Mouse (Mus musculus) kidney, adult 2 months (tissue): Measurements from ENCODE around the gene Tex52. TPM values are rescaled to one million over a fixed set of nuclear protein-coding genes. Genes with fewer than 3 reads are reported as not detected.
A peak's percentile ranks its signal among the peaks of the same experiment; 100 is the strongest.

Experiments
- DNase-seq: peaks from one replicate; pipeline ENCODE4 v3.0.0; 2021
- H3K27ac ChIP-seq: fragments of 200-500 bp; 2 replicates; pipeline ENCODE4 v1.5.1; 2012; ENCODE audit warnings: low read depth, low read length, control low read depth, inconsistent platforms; ENCODE audit not compliant: insufficient read depth
- H3K27me3 ChIP-seq: fragments of 200-500 bp; replicated peaks from 2 replicates; pipeline ENCODE4 v1.6.1; 2012; ENCODE audit warnings: mild to moderate bottlenecking, moderate library complexity, low read length, inconsistent platforms; ENCODE audit not compliant: control insufficient read depth, insufficient read depth
- H3K36me3 ChIP-seq: fragments of 200-500 bp; 2 replicates; pipeline ENCODE4 v1.6.1; 2012; ENCODE audit warnings: mild to moderate bottlenecking, moderate library complexity, low read length, inconsistent platforms; ENCODE audit not compliant: control insufficient read depth, insufficient read depth
- H3K4me1 ChIP-seq: fragments of 200-500 bp; 2 replicates; pipeline ENCODE4 v1.6.1; 2011; ENCODE audit warnings: low read length; ENCODE audit not compliant: control insufficient read depth, insufficient read depth
- H3K4me3 ChIP-seq: fragments of 200-500 bp; 2 replicates; pipeline ENCODE4 v1.5.1; 2011; ENCODE audit warnings: mild to moderate bottlenecking, low read depth, low read length, control low read depth; ENCODE audit not compliant: insufficient read depth
- CTCF ChIP-seq: fragments of 200-500 bp; conservative IDR thresholded peaks from 2 replicates; pipeline ENCODE4 v1.5.1; 2011; ENCODE audit warnings: low read depth, mild to moderate bottlenecking, control low read depth, low read length, moderate library complexity, mixed read lengths; ENCODE audit not compliant: insufficient read depth, insufficient read length
- POLR2A ChIP-seq: fragments of 200-500 bp; IDR thresholded peaks from one replicate; pipeline ENCODE4 v1.6.1; 2011; ENCODE audit warnings: low read depth, low read length, control low read depth
- WGBS: fragments of 180-500 bp; shearing (Covaris S2); methylation state at CpG from one replicate; pipeline ENCODE4 v1.1.7; 2018; 5-methylcytosine and 5-hydroxymethylcytosine counted together
- polyA plus RNA-seq: library from polyadenylated mRNA; depleted of rRNA; stranded (reverse); fragments of >200 nt; gene quantifications from 2 replicates; pipeline ENCODE4 v1.2.3, GENCODE M21; 2012

The Tex52 gene
- polyA plus RNA-seq, 1 experiment = not detected

GRCm38 (mm10) chr6:128399421-128400185 is 24.3 kb downstream of the Tex52 start:
- Histone ChIP-seq H3K27ac (peak overlapping the region; percentile 19; the same call in 1 of the 2 replicates), H3K4me3 (peak overlapping the region; percentile 29; the same call in 1 of the 2 replicates), H3K27me3 (no peaks in the 10 kb centered on the region), H3K36me3 (no peaks in the 10 kb centered on the region), H3K4me1 (peaks cover 3% of the 10 kb centered on the region; the same call in 1 of the 2 replicates)
- WGBS = 28% methylated on average over 21 of the region's 21 CpGs
- TF ChIP-seq CTCF = no peak
- TF ChIP-seq POLR2A = no peak
- peak; percentile 27 for DNase-seq

GRCm38 (mm10) chr6:128404708-128405107 is 29.5 kb downstream of the Tex52 start:
- Histone ChIP-seq H3K27ac (no peak overlapping the region), H3K4me3 (no peak overlapping the region), H3K36me3 (no peaks in the 10 kb centered on the region; the same call in 1 of the 2 replicates), H3K27me3 (no peaks in the 10 kb centered on the region), H3K4me1 (peaks cover 3% of the 10 kb centered on the region; the same call in 1 of the 2 replicates)
- DNase-seq = no peak
- TF ChIP-seq POLR2A (no peak), CTCF (no peak)
- WGBS = 49% methylated on average over 5 of the region's 5 CpGs

DNA sequence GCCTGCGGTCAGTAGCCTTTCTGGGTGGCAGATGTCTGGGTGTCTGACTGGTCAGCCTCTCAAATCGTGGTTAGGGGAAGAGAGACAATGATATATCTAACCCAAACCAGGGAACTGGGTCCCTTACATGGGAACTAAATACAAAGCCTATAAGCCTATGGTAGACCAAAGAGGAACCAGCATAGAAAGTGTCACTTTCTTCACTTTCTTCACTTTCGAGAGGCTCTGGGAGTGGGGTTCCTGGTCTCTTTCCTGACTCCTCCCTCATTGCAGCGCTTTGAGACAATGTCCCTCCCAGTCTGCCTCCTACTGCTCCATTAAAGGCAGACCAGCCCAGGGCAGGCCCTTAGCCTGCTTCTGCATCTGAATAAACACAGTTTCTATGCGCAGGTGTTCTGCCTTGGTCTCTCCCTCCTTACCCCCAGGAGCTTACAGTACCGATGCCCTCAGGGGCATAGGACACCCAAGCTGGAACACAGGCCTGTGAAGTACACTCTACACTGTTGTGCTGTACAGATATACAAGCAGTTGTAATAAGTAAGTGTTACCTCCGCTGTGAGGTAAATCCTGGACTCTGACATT is 33.4 kb downstream of the Tex52 start:
- TF ChIP-seq CTCF (no peak), POLR2A (no peak)
- no peaks in the 10 kb centered on the region; the same call in none of the 2 replicates for H3K36me3 ChIP-seq
- H3K27ac ChIP-seq = no peak overlapping the region
- WGBS = 64% methylated on average over 7 of the region's 7 CpGs
- H3K4me3 ChIP-seq = no peak overlapping the region
- no peaks in the 10 kb centered on the region for H3K4me1 ChIP-seq
- DNase-seq = peak; percentile 50
- H3K27me3 ChIP-seq = no peaks in the 10 kb centered on the region

DNA sequence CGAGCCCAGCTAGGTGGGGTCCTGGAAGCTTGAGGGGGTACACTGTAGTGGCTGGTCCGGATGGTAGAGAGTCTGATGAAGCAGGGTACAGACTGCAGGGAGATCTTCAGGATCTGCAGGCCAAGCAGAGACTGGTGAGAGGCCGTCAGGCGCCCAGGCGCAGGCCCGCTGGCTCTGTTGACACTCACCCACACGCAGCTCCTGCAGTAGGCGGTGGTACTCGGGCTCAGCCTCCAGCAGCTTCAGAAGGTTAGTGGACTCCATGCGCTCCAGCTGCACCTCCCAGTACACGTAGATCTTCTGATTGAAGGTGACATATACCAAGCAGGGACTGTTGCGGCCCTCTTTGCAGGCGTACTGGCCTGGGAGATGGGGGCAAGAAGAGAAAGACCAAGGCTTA is 35.0 kb downstream of the Tex52 start:
- Histone ChIP-seq H3K4me1 (no peaks in the 10 kb centered on the region), H3K36me3 (no peaks in the 10 kb centered on the region; the same call in none of the 2 replicates), H3K4me3 (no peak overlapping the region), H3K27ac (no peak overlapping the region), H3K27me3 (no peaks in the 10 kb centered on the region)
- WGBS = 96% methylated on average over 13 of the region's 13 CpGs
- TF ChIP-seq CTCF = no peak
- TF ChIP-seq POLR2A = no peak
- no peak for DNase-seq

DNA sequence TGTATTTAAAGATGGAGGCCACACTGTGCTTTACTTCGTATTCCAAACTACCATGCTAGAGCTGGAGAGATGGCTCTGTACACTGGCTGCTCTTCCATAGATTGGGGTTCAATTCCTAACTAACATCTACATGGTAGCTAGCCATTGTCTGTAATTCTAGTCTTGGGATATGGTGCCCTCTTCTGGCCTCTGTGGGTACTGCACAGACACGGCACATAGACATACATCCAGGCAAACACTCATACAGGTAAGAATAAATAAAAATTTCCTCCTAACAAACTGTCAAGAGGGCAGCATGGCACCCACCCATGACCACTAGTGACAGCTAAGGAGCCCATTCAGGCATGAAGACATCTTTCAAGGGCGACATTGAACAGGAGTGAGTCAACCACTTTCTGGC is 35.9 kb downstream of the Tex52 start:
- H3K27ac ChIP-seq = no peak overlapping the region
- no peaks in the 10 kb centered on the region for H3K27me3 ChIP-seq
- peak; percentile 85 for TF ChIP-seq CTCF
- no peak for TF ChIP-seq POLR2A
- DNase-seq = peak; percentile 80
- no peaks in the 10 kb centered on the region for H3K4me1 ChIP-seq
- WGBS = 11% methylated on average over 3 of the region's 3 CpGs
- H3K36me3 ChIP-seq = no peaks in the 10 kb centered on the region; the same call in none of the 2 replicates
- no peak overlapping the region for H3K4me3 ChIP-seq

DNA sequence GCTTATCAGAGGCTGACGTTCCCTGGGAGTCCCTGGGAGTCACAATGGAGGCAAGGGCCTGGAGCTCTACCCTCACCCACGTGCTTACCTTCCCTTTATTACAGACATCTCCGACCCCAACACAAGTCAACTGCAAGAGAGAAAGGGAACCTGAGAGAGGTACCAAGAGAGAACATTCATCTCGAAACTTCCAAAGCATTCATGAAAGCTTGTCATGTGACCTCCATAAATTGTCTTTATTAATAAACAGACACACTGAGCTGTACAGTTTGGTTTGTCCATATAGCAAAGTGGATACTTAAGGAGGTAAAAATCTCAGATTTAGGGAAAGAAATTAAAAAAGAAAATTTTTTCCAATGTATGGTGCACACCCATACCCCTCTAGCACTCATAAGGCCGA is 40.9 kb downstream of the Tex52 start:
- no peaks in the 10 kb centered on the region for H3K4me1 ChIP-seq
- no peaks in the 10 kb centered on the region for H3K36me3 ChIP-seq
- no peaks in the 10 kb centered on the region for H3K27me3 ChIP-seq
- 83% methylated on average over 5 of the region's 5 CpGs for WGBS
- no peak for TF ChIP-seq POLR2A
- no peak for TF ChIP-seq CTCF
- no peak overlapping the region for H3K4me3 ChIP-seq
- H3K27ac ChIP-seq = no peak overlapping the region
- DNase-seq = no peak

DNA sequence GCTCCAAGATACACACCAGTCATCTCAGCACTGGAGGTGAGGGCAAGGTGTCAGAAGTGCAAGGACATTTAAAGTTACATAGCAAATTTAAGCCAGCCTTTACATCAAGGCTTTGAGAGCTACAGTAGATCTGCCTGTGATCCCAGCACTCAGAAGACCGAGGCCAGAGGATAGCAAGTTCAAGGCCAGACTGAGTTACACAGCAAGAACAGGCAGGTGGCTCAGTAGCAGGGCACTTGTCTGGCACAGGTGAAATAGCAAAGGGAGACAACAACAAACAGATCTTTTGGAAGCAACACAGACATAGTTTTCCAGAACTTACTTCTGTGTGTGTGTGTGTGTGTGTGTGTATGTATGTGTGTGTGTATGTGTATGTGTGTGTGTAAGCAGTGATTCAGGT is 42.8 kb downstream of the Tex52 start:
- no peak for DNase-seq
- no peaks in the 10 kb centered on the region for H3K36me3 ChIP-seq
- TF ChIP-seq CTCF = no peak
- no peak for TF ChIP-seq POLR2A
- 94% methylated on average over 1 of the region's 1 CpGs for WGBS
- no peaks in the 10 kb centered on the region for H3K4me1 ChIP-seq
- no peak overlapping the region for H3K27ac ChIP-seq
- no peaks in the 10 kb centered on the region for H3K27me3 ChIP-seq
- no peak overlapping the region for H3K4me3 ChIP-seq
